ENCODE assay signal across 24 mouse cellular contexts in the genomic region with DNA sequence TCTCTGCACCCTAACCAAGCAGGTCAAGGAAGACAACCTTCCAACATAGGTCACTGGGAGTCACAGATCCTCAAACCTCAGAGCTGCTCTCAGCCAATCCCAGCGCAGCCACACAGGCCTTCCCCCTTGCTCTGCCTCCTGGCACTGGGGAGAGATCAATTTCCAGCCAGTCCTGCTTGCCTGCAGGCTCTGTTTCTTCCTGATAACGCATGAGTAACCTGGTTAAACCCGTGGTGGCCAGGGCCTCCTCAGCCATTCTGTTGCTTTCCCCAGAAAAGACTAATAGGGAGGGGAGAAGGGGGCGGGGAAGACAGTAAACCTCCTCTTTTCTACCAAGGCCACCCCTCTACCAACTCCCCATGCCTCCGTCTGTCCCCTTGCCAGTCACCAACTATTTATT. TPM values are rescaled to one million over a fixed set of nuclear protein-coding genes. Genes with fewer than 3 reads are reported as not detected.
DNase-seq lines count a peak whose midpoint lies in the region; ATAC-seq lines count a peak whose summit lies in the region.
"Had no signal": no experiment of that assay in that cellular context is flagged by ENCODE, and none has a peak within 500 bp of the region (broad histone marks: within the 10 kb centered on the region; RNA-seq: fewer than 3 reads in every experiment).

No protein-coding gene starts in this region.

- no peaks in the 10 kb centered on the region for H3K36me3 ChIP-seq in liver, embryonic 12.5 days
- H3K36me3 ChIP-seq: lung, embryonic 15.5 days; neural tube, embryonic 15.5 days had no signal

- DNase-seq in adrenal gland, postnatal 14 days, result peak; percentile 28
- DNase-seq in adrenal gland, postnatal 25 days, result no peak
- DNase-seq in retina, postnatal 1 day, result peak; percentile 54
- no peak for DNase-seq in retina, embryonic 14.5 days (ENCODE audit: low spot score)
- no peak for DNase-seq in left cerebral cortex, adult 11 months (ENCODE audit: low spot score)
- no peak for DNase-seq in right cerebral cortex, postnatal 4 days
- DNase-seq in urinary bladder, postnatal 4 days (ENCODE audit: low spot score in 2 of 2), result no peak
- DNase-seq: cerebellum, postnatal 25 days; heart, adult 11 months; right cerebral cortex, adult 18-20 months; thymus, adult 2 months had no signal

- H3K27me3 ChIP-seq in liver, embryonic 12.5 days (replicated peaks), result peaks cover 96% of the 10 kb centered on the region

- WGBS in liver, embryonic 12.5 days (ENCODE audit: insufficient replicate concordance), result 17% methylated on average over 5 of the region's 5 CpGs

- peak; percentile 45; the same call in 1 of the 2 replicates for ATAC-seq in liver, embryonic 12.5 days
- ATAC-seq: activated CD4-positive, CD25-positive, alpha-beta regulatory T cell, adult 4 months; forebrain, embryonic 13.5 days; hindbrain, embryonic 16.5 days had no signal

- H3K4me1 ChIP-seq in liver, embryonic 12.5 days, result peaks cover 47% of the 10 kb centered on the region

- no peak overlapping the region for H3K4me2 ChIP-seq in liver, embryonic 12.5 days
- H3K4me2 ChIP-seq: forebrain, embryonic 13.5 days; lung, embryonic 15.5 days; neural tube, embryonic 15.5 days had no signal

- H3K9me3 ChIP-seq in liver, embryonic 12.5 days (replicated peaks), result no peaks in the 10 kb centered on the region
- H3K9me3 ChIP-seq: forebrain, embryonic 13.5 days; lung, embryonic 15.5 days; neural tube, embryonic 15.5 days had no signal

- no peak overlapping the region for H3K4me3 ChIP-seq in liver, embryonic 12.5 days
- H3K4me3 ChIP-seq: forebrain, embryonic 13.5 days; lung, embryonic 15.5 days; megakaryocyte, embryonic 14.5 days; neural tube, embryonic 15.5 days had no signal

- H3K27ac ChIP-seq in liver, embryonic 12.5 days, result no peak overlapping the region
- H3K27ac ChIP-seq: forebrain, embryonic 13.5 days; kidney, postnatal 0 days; lung, embryonic 15.5 days; neural tube, embryonic 15.5 days had no signal

- no peak overlapping the region for H3K9ac ChIP-seq in liver, embryonic 12.5 days
- H3K9ac ChIP-seq: forebrain, embryonic 13.5 days; lung, embryonic 15.5 days; neural tube, embryonic 15.5 days had no signal

RNA-seq across cellular contexts. Expression of gene Shroom1, which starts 4.7 kb away (rescaled TPM):
- 3.9 and 5.7 TPM in 2 replicates for total RNA-seq in adrenal gland, postnatal 14 days (2021)
- total RNA-seq in adrenal gland, postnatal 25 days (2021), result 3.4 and 4.6 TPM in 2 replicates
- 1.9 and 2.0 TPM in 2 replicates for polyA plus RNA-seq in liver, embryonic 12.5 days (2016; fragmentation: Nextera tagmentation; extraction: Ambion mirVana)

RNA-seq across cellular contexts. Expression of gene Gm10447, which starts 4.8 kb away (rescaled TPM):
- total RNA-seq in adrenal gland, postnatal 14 days (2021), result not detected in 2 replicates
- 0.30 TPM in 1 of 2 replicates, not detected in the other for total RNA-seq in adrenal gland, postnatal 25 days (2021)
- polyA plus RNA-seq in liver, embryonic 12.5 days (2016; fragmentation: Nextera tagmentation; extraction: Ambion mirVana), result 0.05 and 0.10 TPM in 2 replicates
- total RNA-seq: ES-E14; gastrocnemius, adult 18-20 months had no signal
- polyA plus RNA-seq: C2C12; forebrain, embryonic 13.5 days; hindbrain, embryonic 16.5 days; lung, embryonic 15.5 days; neural tube, embryonic 15.5 days had no signal

RNA-seq across cellular contexts. Expression of gene Gm9837, which starts 8.6 kb away (rescaled TPM):
- not detected in 2 replicates for total RNA-seq in adrenal gland, postnatal 14 days (2021)
- not detected in 2 replicates for total RNA-seq in adrenal gland, postnatal 25 days (2021)
- not detected in 2 replicates for polyA plus RNA-seq in liver, embryonic 12.5 days (2016; fragmentation: Nextera tagmentation; extraction: Ambion mirVana)
- total RNA-seq: ES-E14; gastrocnemius, adult 18-20 months; left cerebral cortex, postnatal 36 days had no signal
- polyA plus RNA-seq: activated CD4-positive, CD25-positive, alpha-beta regulatory T cell, adult 4 months; C2C12; forebrain, embryonic 13.5 days; heart, embryonic 16.5 days; hindbrain, embryonic 16.5 days; kidney, postnatal 0 days; lung, embryonic 15.5 days; neural tube, embryonic 15.5 days; thymus, adult 2 months had no signal

RNA-seq across cellular contexts. Expression of gene Gm9945, which starts 18.2 kb away (rescaled TPM):
- not detected in 2 replicates for total RNA-seq in adrenal gland, postnatal 14 days (2021)
- total RNA-seq in adrenal gland, postnatal 25 days (2021), result not detected in 2 replicates
- 0.14 and 0.48 TPM in 2 replicates for polyA plus RNA-seq in liver, embryonic 12.5 days (2016; fragmentation: Nextera tagmentation; extraction: Ambion mirVana)
- total RNA-seq: ES-E14; gastrocnemius, adult 18-20 months had no signal
- polyA plus RNA-seq: activated CD4-positive, CD25-positive, alpha-beta regulatory T cell, adult 4 months; C2C12; forebrain, embryonic 13.5 days; heart, embryonic 16.5 days; kidney, postnatal 0 days; lung, embryonic 15.5 days; neural tube, embryonic 15.5 days; thymus, adult 2 months had no signal

RNA-seq across cellular contexts. Expression of gene Sowaha, which starts 18.3 kb away (rescaled TPM):
- total RNA-seq in adrenal gland, postnatal 14 days (2021), result 0.68 and 1.1 TPM in 2 replicates
- 0.30 and 0.33 TPM in 2 replicates for total RNA-seq in adrenal gland, postnatal 25 days (2021)
- polyA plus RNA-seq in liver, embryonic 12.5 days (2016; fragmentation: Nextera tagmentation; extraction: Ambion mirVana), result 9.8 and 10.1 TPM in 2 replicates
- polyA plus RNA-seq: activated CD4-positive, CD25-positive, alpha-beta regulatory T cell, adult 4 months; C2C12 had no signal

Comparison
In these comparisons a context has a peak if more than half of its experiments do, and no peak if none do; other contexts are left out.
1. DNase-seq: peak in adrenal gland, postnatal 14 days (single experiment) and retina, postnatal 1 day (single experiment); none in adrenal gland, postnatal 25 days (single experiment), retina, embryonic 14.5 days (single experiment), left cerebral cortex, adult 11 months (single experiment), right cerebral cortex, postnatal 4 days (single experiment) and urinary bladder, postnatal 4 days (0 of 2).